Mouse (Mus musculus): ENCODE data around the gene Zfp280b.
"Not testable (repeated sequence)": the region's sequence is repeated elsewhere in the genome, so short reads cannot be mapped to it uniquely, and the experiment has no call there.

DNA sequence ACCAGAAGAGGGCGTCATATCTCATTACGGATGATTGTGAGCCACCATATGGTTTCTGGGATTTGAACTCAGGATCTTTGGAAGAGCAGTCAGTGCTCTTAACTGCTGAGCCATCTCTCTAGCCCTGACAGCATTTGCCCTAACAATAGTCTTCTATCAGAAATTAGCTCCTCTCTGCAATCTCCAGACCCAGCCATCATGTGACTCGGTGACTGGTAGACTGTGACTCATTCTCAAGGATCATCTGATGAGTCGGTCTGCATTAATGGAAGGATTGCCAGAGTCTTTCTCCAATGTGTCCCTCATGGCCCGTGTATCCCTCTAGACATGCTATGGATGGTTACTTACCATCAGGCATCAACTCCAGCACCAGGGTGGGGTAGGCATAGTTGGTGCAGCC is 39.6 kb downstream of the Zfp280b start:
- TF ChIP-seq ZNF384 (IDR thresholded peaks at IDR 0.05; ENCODE audit: low read depth, low read length); MAFK (IDR thresholded peaks at IDR 0.05; ENCODE audit: insufficient read depth, low read depth, low read length); ZC3H11A (IDR thresholded peaks at IDR 0.05; ENCODE audit: borderline replicate concordance, low read depth, low read length): not testable (repeated sequence)

Measured in ES-E14 (cell line).